Mouse (Mus musculus) testis, adult 10 weeks (tissue): ENCODE measurements around the gene Vsx1. TPM values are rescaled to one million over a fixed set of nuclear protein-coding genes. Genes with fewer than 3 reads are reported as not detected.

Experiments used
- polyA plus RNA-seq: library from polyadenylated mRNA; stranded (reverse); fragments of 350-450 nt; fragmentation: Illumina TruSeq; extraction: RNeasy Lipid Tissue Mini Kit (QIAGEN cat#74804); gene quantifications from one replicate; pipeline ENCODE4 v1.2.3, GENCODE M21; 2014; ENCODE audit warnings: low read depth, low replicate concordance

Vsx1 gene
- not detected for polyA plus RNA-seq

DNA sequence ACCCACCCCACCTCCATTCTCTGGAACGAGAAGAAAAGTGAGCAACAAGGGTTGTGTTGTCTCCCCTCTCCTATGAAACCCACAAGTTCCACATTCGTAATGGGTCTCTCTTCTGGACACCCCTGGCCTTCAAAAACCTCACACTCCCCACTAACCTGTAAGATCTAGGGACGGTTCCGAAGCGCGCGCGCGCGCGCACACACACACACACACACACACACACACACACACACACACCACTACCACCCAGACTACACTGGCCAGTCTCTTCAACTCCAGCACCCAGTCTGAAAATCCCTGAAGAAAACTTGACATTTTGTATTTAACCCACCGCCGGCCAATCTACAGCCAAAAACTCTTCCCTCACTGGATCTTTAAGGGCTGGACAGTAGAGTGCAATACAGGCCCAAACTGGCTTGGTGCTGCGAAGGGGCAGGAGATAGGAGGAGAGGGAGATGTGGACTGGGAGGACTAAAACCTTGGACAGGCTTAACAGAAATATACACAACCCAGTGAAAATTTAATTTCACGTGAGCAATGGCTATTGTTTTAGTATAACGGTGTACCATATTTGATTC is at the start of gene Vsx1:
Gene Vsx1 (minus strand): TSS at position 138 of the 578 bp plus-strand sequence.

DNA sequence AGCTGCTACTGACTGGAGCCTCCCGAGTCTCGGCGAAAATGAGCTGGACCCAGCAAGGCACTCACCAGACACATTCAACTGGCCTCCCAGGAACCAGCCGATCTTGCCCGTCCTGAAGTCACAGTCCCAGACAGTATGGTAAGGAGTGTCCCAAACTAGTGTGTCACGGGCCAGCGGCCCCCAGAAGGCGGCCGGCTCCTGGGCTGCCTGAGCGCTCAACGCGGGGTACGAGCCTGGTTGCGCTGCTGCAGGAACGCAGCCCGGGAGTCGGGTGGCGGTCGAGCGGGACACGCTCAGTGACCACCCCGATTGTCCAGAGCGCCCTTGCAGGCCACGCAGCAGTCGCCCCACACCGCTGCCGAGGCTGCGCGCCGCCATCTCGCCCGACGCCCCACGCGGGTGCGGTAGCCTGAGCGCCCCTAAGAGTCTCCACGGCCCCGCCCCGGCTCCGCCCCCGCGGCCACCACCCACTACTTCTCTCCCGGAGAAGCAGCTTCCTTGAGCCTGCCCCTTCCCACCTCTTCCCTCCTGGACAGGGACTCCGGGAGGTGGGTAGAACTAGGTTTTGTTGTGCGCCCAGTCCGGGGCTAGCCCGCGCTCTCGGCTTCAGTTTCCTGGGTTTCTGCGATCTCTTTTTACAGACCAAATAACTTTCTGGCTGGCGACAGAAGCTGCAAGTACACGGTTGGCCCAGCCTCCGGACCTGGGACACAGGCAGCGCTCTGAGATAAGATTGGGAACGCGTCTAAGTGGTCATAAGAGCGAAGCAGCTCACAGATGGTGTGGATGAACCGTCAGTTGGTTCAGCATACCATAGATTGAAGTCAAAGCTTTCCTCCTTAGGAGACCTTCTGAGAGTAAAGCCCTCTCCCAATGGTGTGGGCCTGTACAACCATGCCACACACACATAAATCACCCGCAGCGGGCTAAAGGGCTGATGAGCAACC is 21.1 kb downstream of the Vsx1 start, which contains the start of gene Acss1:
Gene Acss1 (minus strand): TSS at position 681 of the 947 bp plus-strand sequence.

Other genes starting within 250 kb of the Vsx1 start
- 13.3 TPM for gene Zfp442, start 237.9 kb downstream of the Vsx1 start, polyA plus RNA-seq
- gene Zfp345, start 204.3 kb downstream of the Vsx1 start, polyA plus RNA-seq: 1.1 TPM
- gene Cst7, start 118.9 kb downstream of the Vsx1 start, polyA plus RNA-seq: 0.52 TPM
- 14.6 TPM for gene Apmap, start 80.8 kb downstream of the Vsx1 start, polyA plus RNA-seq
- gene Acss1, start 20.9 kb downstream of the Vsx1 start, polyA plus RNA-seq: 5.9 TPM
- 9.3 TPM for gene Entpd6, start 59.7 kb upstream of the Vsx1 start, polyA plus RNA-seq
- 2.1 TPM for gene Pygb, start 97.4 kb upstream of the Vsx1 start, polyA plus RNA-seq
- gene Abhd12, start 215.4 kb upstream of the Vsx1 start, polyA plus RNA-seq: 49.0 TPM
- gene Gins1, start 216.0 kb upstream of the Vsx1 start, polyA plus RNA-seq: 46.5 TPM